Mouse (Mus musculus) testis, adult 2 months (tissue): ENCODE results near the gene Prl3d2. TPM values are rescaled to one million over a fixed set of nuclear protein-coding genes. Genes with fewer than 3 reads are reported as not detected.
"Not testable (repeated sequence)": the region's sequence is repeated elsewhere in the genome, so short reads cannot be mapped to it uniquely, and the experiment has no call there.

Source experiments
- H3K27ac ChIP-seq: fragments of 200-500 bp; 2 replicates; pipeline ENCODE4 v1.5.1; 2012; ENCODE audit warnings: low read depth, low read length; ENCODE audit not compliant: control insufficient read depth, insufficient read depth
- H3K27me3 ChIP-seq: fragments of 200-500 bp; 2 replicates; pipeline ENCODE4 v1.6.1; 2012; ENCODE audit warnings: mild to moderate bottlenecking, low read length, moderate library complexity; ENCODE audit not compliant: control insufficient read depth, insufficient read depth
- H3K36me3 ChIP-seq: fragments of 200-500 bp; 2 replicates; pipeline ENCODE4 v1.6.1; 2012; ENCODE audit warnings: mild to moderate bottlenecking, low read length; ENCODE audit not compliant: control insufficient read depth, insufficient read depth
- H3K4me1 ChIP-seq: fragments of 200-500 bp; 2 replicates; pipeline ENCODE4 v1.6.1; 2012; ENCODE audit warnings: low read length; ENCODE audit not compliant: control insufficient read depth, insufficient read depth
- H3K4me3 ChIP-seq: fragments of 200-500 bp; 2 replicates; pipeline ENCODE4 v1.5.1; 2012; ENCODE audit warnings: low read depth, mild to moderate bottlenecking, low read length, moderate library complexity, mixed read lengths; ENCODE audit not compliant: control insufficient read depth
- CTCF ChIP-seq: fragments of 200-500 bp; IDR thresholded peaks from 2 replicates; pipeline ENCODE4 v1.5.1; 2012; ENCODE audit warnings: low read depth, mild to moderate bottlenecking, inconsistent platforms, low read length, moderate library complexity; ENCODE audit not compliant: control insufficient read depth, insufficient read depth, insufficient replicate concordance
- POLR2A ChIP-seq: fragments of 200-500 bp; IDR thresholded peaks from 2 replicates; pipeline ENCODE4 v1.6.1; 2012; ENCODE audit warnings: low read depth, mild to moderate bottlenecking, inconsistent platforms, low read length, moderate library complexity; ENCODE audit not compliant: control insufficient read depth
- polyA plus RNA-seq: library from polyadenylated mRNA; depleted of rRNA; stranded (reverse); fragments of >200 nt; gene quantifications from 2 replicates; pipeline ENCODE4 v1.2.3, GENCODE M21; 2012; rRNA removed

Prl3d2 gene
- polyA plus RNA-seq, result not detected in 2 replicates

DNA sequence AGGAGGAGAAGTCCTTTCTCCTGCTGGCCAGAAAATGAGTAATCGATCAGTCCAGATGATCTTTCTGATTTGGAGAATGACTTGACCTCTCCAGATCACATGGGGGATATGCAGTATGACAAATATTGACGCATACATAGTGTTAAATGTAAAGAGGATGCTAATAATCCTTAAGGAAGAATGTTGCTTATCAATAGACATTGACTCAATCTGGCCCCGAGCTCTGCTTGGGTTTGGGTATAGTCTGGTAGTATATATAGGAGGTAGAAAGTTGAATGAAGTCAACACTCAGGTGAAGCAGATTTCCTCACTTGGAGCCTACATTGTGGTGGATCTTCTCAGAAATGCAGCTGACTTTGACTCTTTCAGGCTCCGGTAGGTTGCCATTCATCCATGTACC lies at the start of gene Prl3d2:
TSS of gene Prl3d2 (plus strand) at position 301 of the 400 bp plus-strand sequence.
- H3K27me3 ChIP-seq, H3K36me3 ChIP-seq, H3K27ac ChIP-seq, H3K4me1 ChIP-seq, H3K4me3 ChIP-seq: not testable (repeated sequence)

DNA sequence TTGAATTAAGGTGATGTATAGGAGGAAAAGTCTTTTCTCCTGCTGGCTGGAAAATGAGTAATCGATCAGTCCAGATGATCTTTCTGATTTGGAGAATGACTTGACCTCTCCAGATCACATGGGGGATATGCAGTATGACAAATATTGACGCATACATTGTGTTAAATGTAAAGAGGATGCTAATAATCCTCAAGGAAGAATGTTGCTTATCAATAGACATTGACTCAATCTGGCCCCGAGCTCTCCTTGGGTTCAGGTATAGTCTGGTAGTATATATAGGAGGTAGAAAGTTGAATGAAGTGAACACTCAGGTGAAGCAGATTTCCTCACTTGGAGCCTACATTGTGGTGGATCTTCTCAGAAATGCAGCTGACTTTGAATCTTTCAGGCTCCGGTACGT lies 27.6 kb upstream of the Prl3d2 start, which contains the start of gene Prl3d1:
TSS of gene Prl3d1 (plus strand) at position 301 of the 400 bp plus-strand sequence.
- H3K4me3 ChIP-seq, H3K27me3 ChIP-seq, H3K27ac ChIP-seq, H3K36me3 ChIP-seq, H3K4me1 ChIP-seq: not testable (repeated sequence)

DNA sequence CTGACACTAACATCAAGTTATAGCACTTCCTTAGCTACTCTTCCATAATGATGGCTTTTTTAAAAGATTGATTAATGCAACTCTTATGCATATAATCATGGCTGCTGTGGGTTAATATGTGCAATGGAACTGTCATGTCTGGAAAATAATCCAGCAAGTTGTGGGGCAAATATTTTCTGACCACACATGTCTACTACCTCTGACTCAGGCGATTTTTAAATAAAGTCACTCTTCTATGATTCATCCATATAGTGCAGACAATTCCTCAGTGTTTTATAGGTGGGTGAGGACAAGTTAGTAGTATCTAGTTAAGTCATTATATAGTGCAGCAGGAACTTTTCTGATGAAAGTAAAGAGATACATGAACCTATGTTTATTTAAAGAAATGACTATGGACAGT lies 26.8 kb downstream of the Prl3d2 start:
- Histone ChIP-seq H3K27me3 (no peaks in the 10 kb centered on the region), H3K27ac (no peak overlapping the region), H3K36me3 (no peaks in the 10 kb centered on the region), H3K4me3 (no peak overlapping the region), H3K4me1 (no peaks in the 10 kb centered on the region)
- TF ChIP-seq CTCF (no peak), POLR2A (no peak)

DNA sequence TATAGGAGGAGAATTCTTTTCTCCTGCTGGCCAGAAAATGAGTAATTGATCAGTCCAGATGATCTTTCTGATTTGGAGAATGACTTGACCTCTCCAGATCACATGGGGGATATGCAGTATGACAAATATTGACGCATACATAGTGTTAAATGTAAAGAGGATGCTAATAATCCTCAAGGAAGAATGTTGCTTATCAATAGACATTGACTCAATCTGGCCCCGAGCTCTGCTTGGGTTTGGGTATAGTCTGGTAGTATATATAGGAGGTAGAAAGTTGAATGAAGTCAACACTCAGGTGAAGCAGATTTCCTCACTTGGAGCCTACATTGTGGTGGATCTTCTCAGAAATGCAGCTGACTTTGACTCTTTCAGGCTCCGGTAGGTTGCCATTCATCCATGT lies 35.0 kb downstream of the Prl3d2 start, which contains the start of gene Prl3d3:
TSS of gene Prl3d3 (plus strand) at position 301 of the 400 bp plus-strand sequence.
- not testable (repeated sequence) for H3K4me1 ChIP-seq, H3K27me3 ChIP-seq, H3K36me3 ChIP-seq, H3K4me3 ChIP-seq, H3K27ac ChIP-seq

Other genes with a start within 250 kb of the Prl3d2 start
- not detected in 2 replicates for gene Prl, start 64.1 kb upstream of the Prl3d2 start, polyA plus RNA-seq
- not detected in 2 replicates for gene Prl3d1, start 27.5 kb upstream of the Prl3d2 start, polyA plus RNA-seq
- gene Prl3d3, start 35.1 kb downstream of the Prl3d2 start, polyA plus RNA-seq, result not detected in 2 replicates
- gene Prl3c1, start 75.0 kb downstream of the Prl3d2 start, polyA plus RNA-seq, result 0.59 and 0.69 TPM in 2 replicates
- not detected in 2 replicates for gene Prl3b1, start 120.1 kb downstream of the Prl3d2 start, polyA plus RNA-seq
- gene Prl3a1, start 137.7 kb downstream of the Prl3d2 start, polyA plus RNA-seq, result not detected in 2 replicates
- gene Prl6a1, start 190.9 kb downstream of the Prl3d2 start, polyA plus RNA-seq, result not detected in 2 replicates
- not detected in 2 replicates for gene Prl8a2, start 224.0 kb downstream of the Prl3d2 start, polyA plus RNA-seq